Mouse (Mus musculus): Measurements from ENCODE around the gene Mien1. TPM values are rescaled to one million over a fixed set of nuclear protein-coding genes. Genes with fewer than 3 reads are reported as not detected.
A peak's percentile ranks its signal among the peaks of the same experiment; 100 is the strongest.

Gene Mien1
- total and polyA plus RNA-seq, 2 experiments from 2014 or later = 70.0 to 259 TPM

GRCm38 (mm10) chr11:98446562-98447474 is 8.0 kb upstream of the Mien1 start:
- DNase-seq (ENCODE audit: low spot score) (no peak), ATAC-seq (no peak)
- Histone ChIP-seq H3K4me3 (ENCODE audit: low read length) (peak overlapping the region; percentile 29), H3K4me2 (ENCODE audit: low read depth, low read length) (peak overlapping the region; percentile 37), H3K36me3 (ENCODE audit: insufficient read depth, low read length) (no peaks in the 10 kb centered on the region), H3K27me3 (ENCODE audit: insufficient read depth, low read length) (peaks cover 16% of the 10 kb centered on the region; the same call in 1 of the 2 replicates), H3K4me1 (ENCODE audit: insufficient read depth, low read length) (no peaks in the 10 kb centered on the region), H3K9me3 (ENCODE audit: low read length) (no peaks in the 10 kb centered on the region), H3K27ac (no peak overlapping the region; the same call in 1 of the 2 replicates), H3K9ac (replicated peaks; ENCODE audit: low read length) (0 out of 2 replicates have a peak overlapping the region, but pooled peaks have one; percentile 5)
- WGBS = 3% methylated on average over 33 of the region's 33 CpGs
- TF ChIP-seq CTCF (IDR thresholded peaks at IDR 0.05; ENCODE audit: low read depth) = no peak

DNA sequence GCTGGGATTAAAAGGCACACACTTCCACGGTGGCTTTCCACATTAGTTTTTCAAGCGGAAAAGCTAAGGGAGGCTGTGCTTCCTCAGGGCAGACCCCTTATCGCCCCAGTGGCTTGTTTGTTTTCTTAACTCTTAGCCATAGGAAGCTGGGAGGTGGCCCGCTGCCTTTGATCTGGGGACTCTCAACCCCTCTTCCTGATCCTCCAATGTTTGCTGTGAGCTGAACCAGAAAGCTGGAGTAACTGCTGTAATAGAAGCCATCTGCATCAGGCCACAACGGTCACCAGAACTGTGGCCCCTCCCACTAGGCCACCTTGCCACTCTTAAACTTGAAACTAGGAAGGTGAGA is 7.4 kb upstream of the Mien1 start, which contains the start of gene Grb7:
Gene Grb7 (plus strand): TSS at position 182 of the 349 bp plus-strand sequence.
- Histone ChIP-seq H3K4me3 (ENCODE audit: low read length) (peak within 1 kb of the TSS; percentile 29), H3K27me3 (ENCODE audit: insufficient read depth, low read length) (peaks cover 16% of the 10 kb centered on the region; the same call in 1 of the 2 replicates), H3K36me3 (ENCODE audit: insufficient read depth, low read length) (no peaks in the 10 kb centered on the region), H3K9ac (replicated peaks; ENCODE audit: low read length) (0 out of 2 replicates have a peak within 1 kb of the TSS, but pooled peaks have one; percentile 5), H3K4me2 (ENCODE audit: low read depth, low read length) (peak within 1 kb of the TSS; percentile 37), H3K9me3 (ENCODE audit: low read length) (no peaks in the 10 kb centered on the region), H3K4me1 (ENCODE audit: insufficient read depth, low read length) (no peaks in the 10 kb centered on the region), H3K27ac (no peak within 1 kb of the TSS; the same call in 1 of the 2 replicates)
- no peak for ATAC-seq
- WGBS = 20% methylated on average over 5 of the region's 5 CpGs
- no peak for DNase-seq (ENCODE audit: low spot score)
- TF ChIP-seq CTCF (IDR thresholded peaks at IDR 0.05; ENCODE audit: low read depth) = no peak

- no peak for ATAC-seq
- H3K27me3 ChIP-seq (ENCODE audit: insufficient read depth, low read length) = peaks cover 16% of the 10 kb centered on the region; the same call in 1 of the 2 replicates
Measured at GRCm38 (mm10) chr11:98445679-98446078, 6.9 kb upstream of the Mien1 start.

GRCm38 (mm10) chr11:98445238-98445637 is 6.4 kb upstream of the Mien1 start:
- H3K27ac ChIP-seq = no peak overlapping the region
- no peaks in the 10 kb centered on the region for H3K4me1 ChIP-seq (ENCODE audit: insufficient read depth, low read length)
- H3K9me3 ChIP-seq (ENCODE audit: low read length) = no peaks in the 10 kb centered on the region
- no peak for DNase-seq (ENCODE audit: low spot score)
- no peak for TF ChIP-seq CTCF (IDR thresholded peaks at IDR 0.05; ENCODE audit: low read depth)
- no peak for ATAC-seq
- 53% methylated on average over 1 of the region's 1 CpGs for WGBS
- no peak overlapping the region for H3K9ac ChIP-seq (replicated peaks; ENCODE audit: low read length)
- H3K27me3 ChIP-seq (ENCODE audit: insufficient read depth, low read length) = peaks cover 16% of the 10 kb centered on the region; the same call in 1 of the 2 replicates
- H3K36me3 ChIP-seq (ENCODE audit: insufficient read depth, low read length) = no peaks in the 10 kb centered on the region
- no peak overlapping the region for H3K4me3 ChIP-seq (ENCODE audit: low read length)
- H3K4me2 ChIP-seq (ENCODE audit: low read depth, low read length) = no peak overlapping the region

More at GRCm38 (mm10) chr11:98445679-98446078, 6.9 kb upstream of the Mien1 start:
- H3K9me3 ChIP-seq (ENCODE audit: low read length) = no peaks in the 10 kb centered on the region
- no peak for DNase-seq (ENCODE audit: low spot score)
- no peak overlapping the region for H3K4me3 ChIP-seq (ENCODE audit: low read length)
- no peaks in the 10 kb centered on the region for H3K4me1 ChIP-seq (ENCODE audit: insufficient read depth, low read length)
- H3K27ac ChIP-seq = no peak overlapping the region
- no peak for TF ChIP-seq CTCF (IDR thresholded peaks at IDR 0.05; ENCODE audit: low read depth)
- 67% methylated on average over 4 of the region's 4 CpGs for WGBS
- no peak overlapping the region for H3K4me2 ChIP-seq (ENCODE audit: low read depth, low read length)
- no peaks in the 10 kb centered on the region for H3K36me3 ChIP-seq (ENCODE audit: insufficient read depth, low read length)
- H3K9ac ChIP-seq (replicated peaks; ENCODE audit: low read length) = no peak overlapping the region

GRCm38 (mm10) chr11:98443688-98444087 is 4.9 kb upstream of the Mien1 start:
- Histone ChIP-seq H3K36me3 (ENCODE audit: insufficient read depth, low read length) (no peaks in the 10 kb centered on the region), H3K9ac (replicated peaks; ENCODE audit: low read length) (no peak overlapping the region), H3K9me3 (ENCODE audit: low read length) (no peaks in the 10 kb centered on the region), H3K4me1 (ENCODE audit: insufficient read depth, low read length) (no peaks in the 10 kb centered on the region), H3K27me3 (ENCODE audit: insufficient read depth, low read length) (peaks cover 16% of the 10 kb centered on the region; the same call in 1 of the 2 replicates), H3K27ac (no peak overlapping the region), H3K4me3 (ENCODE audit: low read length) (no peak overlapping the region), H3K4me2 (ENCODE audit: low read depth, low read length) (no peak overlapping the region)
- ATAC-seq = no peak
- 92% methylated on average over 1 of the region's 1 CpGs for WGBS
- TF ChIP-seq CTCF (IDR thresholded peaks at IDR 0.05; ENCODE audit: low read depth) = no peak
- no peak for DNase-seq (ENCODE audit: low spot score)

- peak overlapping the region; percentile 65; the same call in 1 of the 2 replicates for H3K9ac ChIP-seq (replicated peaks; ENCODE audit: low read length)
- no peaks in the 10 kb centered on the region for H3K9me3 ChIP-seq (ENCODE audit: low read length)
- H3K4me3 ChIP-seq (ENCODE audit: low read length) = no peak overlapping the region
- ATAC-seq (no peak), DNase-seq (ENCODE audit: low spot score) (no peak)
- no peaks in the 10 kb centered on the region for H3K4me1 ChIP-seq (ENCODE audit: insufficient read depth, low read length)
- H3K27ac ChIP-seq = no peak overlapping the region
- peak overlapping the region; percentile 70 for H3K4me2 ChIP-seq (ENCODE audit: low read depth, low read length)
- no peak for TF ChIP-seq CTCF (IDR thresholded peaks at IDR 0.05; ENCODE audit: low read depth)
- WGBS = 84% methylated on average over 6 of the region's 6 CpGs
- no peaks in the 10 kb centered on the region for H3K27me3 ChIP-seq (ENCODE audit: insufficient read depth, low read length)
- peaks cover 6% of the 10 kb centered on the region; the same call in 1 of the 2 replicates for H3K36me3 ChIP-seq (ENCODE audit: insufficient read depth, low read length)
Measured at GRCm38 (mm10) chr11:98437441-98437840, 1.4 kb downstream of the Mien1 start.
